Mouse (Mus musculus): ENCODE measurements around the gene Ppp2r5a. TPM values are rescaled to one million over a fixed set of nuclear protein-coding genes. Genes with fewer than 3 reads are reported as not detected.

Ppp2r5a gene
- polyA plus RNA-seq, 1 experiment from 2014 or later, result 42.7 TPM

GRCm38 (mm10) chr1:191407246-191407645 is 4.2 kb upstream of the Ppp2r5a start:
- Histone ChIP-seq H3K4me2 (no peak overlapping the region), H3K9ac (no peak overlapping the region), H3K9me3 (ENCODE audit: low read depth, low read length) (no peaks in the 10 kb centered on the region), H3K27me3 (ENCODE audit: insufficient read depth, low read length) (no peaks in the 10 kb centered on the region), H3K36me3 (ENCODE audit: insufficient read depth) (no peaks in the 10 kb centered on the region), H3K27ac (ENCODE audit: low read depth) (no peak overlapping the region), H3K4me1 (ENCODE audit: insufficient read depth) (no peaks in the 10 kb centered on the region), H3K4me3 (ENCODE audit: low read depth, low read length) (no peak overlapping the region)
- 54% methylated on average over 12 of the region's 12 CpGs for WGBS
- DNase-seq, result no peak
- no peak for ATAC-seq (ENCODE audit: insufficient read depth)
- TF ChIP-seq CTCF (IDR thresholded peaks at IDR 0.05; ENCODE audit: low read depth), result no peak

- no peak overlapping the region for H3K9ac ChIP-seq
- no peak overlapping the region for H3K27ac ChIP-seq (ENCODE audit: low read depth)
- H3K4me2 ChIP-seq, result no peak overlapping the region
- no peak for TF ChIP-seq CTCF (IDR thresholded peaks at IDR 0.05; ENCODE audit: low read depth)
- no peaks in the 10 kb centered on the region for H3K4me1 ChIP-seq (ENCODE audit: insufficient read depth)
- DNase-seq (no peak), ATAC-seq (ENCODE audit: insufficient read depth) (no peak)
- H3K27me3 ChIP-seq (ENCODE audit: insufficient read depth, low read length), result no peaks in the 10 kb centered on the region
- no peaks in the 10 kb centered on the region for H3K36me3 ChIP-seq (ENCODE audit: insufficient read depth)
- H3K4me3 ChIP-seq (ENCODE audit: low read depth, low read length), result no peak overlapping the region
- no peaks in the 10 kb centered on the region for H3K9me3 ChIP-seq (ENCODE audit: low read depth, low read length)
- 89% methylated on average over 8 of the region's 8 CpGs for WGBS
Measured at GRCm38 (mm10) chr1:191406516-191406915, 3.4 kb upstream of the Ppp2r5a start.

- 75% methylated on average over 10 of the region's 10 CpGs for WGBS
Measured at GRCm38 (mm10) chr1:191404721-191405329, 1.8 kb upstream of the Ppp2r5a start.

GRCm38 (mm10) chr1:191404301-191404700 is 1.2 kb upstream of the Ppp2r5a start:
- H3K36me3 ChIP-seq (ENCODE audit: insufficient read depth), result no peaks in the 10 kb centered on the region
- ATAC-seq (ENCODE audit: insufficient read depth), result no peak
- no peak for DNase-seq
- no peak overlapping the region for H3K4me2 ChIP-seq
- H3K4me1 ChIP-seq (ENCODE audit: insufficient read depth), result no peaks in the 10 kb centered on the region
- TF ChIP-seq CTCF (IDR thresholded peaks at IDR 0.05; ENCODE audit: low read depth), result no peak
- no peaks in the 10 kb centered on the region for H3K27me3 ChIP-seq (ENCODE audit: insufficient read depth, low read length)
- 26% methylated on average over 1 of the region's 1 CpGs for WGBS
- H3K27ac ChIP-seq (ENCODE audit: low read depth), result no peak overlapping the region
- H3K4me3 ChIP-seq (ENCODE audit: low read depth, low read length), result no peak overlapping the region
- H3K9me3 ChIP-seq (ENCODE audit: low read depth, low read length), result no peaks in the 10 kb centered on the region
- H3K9ac ChIP-seq, result no peak overlapping the region

More at GRCm38 (mm10) chr1:191404721-191405329, 1.8 kb upstream of the Ppp2r5a start:
- H3K27ac ChIP-seq (ENCODE audit: low read depth), result no peak overlapping the region
- no peaks in the 10 kb centered on the region for H3K4me1 ChIP-seq (ENCODE audit: insufficient read depth)
- no peaks in the 10 kb centered on the region for H3K9me3 ChIP-seq (ENCODE audit: low read depth, low read length)
- no peak for TF ChIP-seq CTCF (IDR thresholded peaks at IDR 0.05; ENCODE audit: low read depth)
- no peak for DNase-seq
- no peaks in the 10 kb centered on the region for H3K27me3 ChIP-seq (ENCODE audit: insufficient read depth, low read length)
- no peak overlapping the region for H3K4me3 ChIP-seq (ENCODE audit: low read depth, low read length)
- H3K36me3 ChIP-seq (ENCODE audit: insufficient read depth), result no peaks in the 10 kb centered on the region
- H3K4me2 ChIP-seq, result no peak overlapping the region
- ATAC-seq (ENCODE audit: insufficient read depth), result no peak
- H3K9ac ChIP-seq, result no peak overlapping the region

- TF ChIP-seq CTCF (IDR thresholded peaks at IDR 0.05; ENCODE audit: low read depth), result no peak
- 22% methylated on average over 7 of the region's 7 CpGs for WGBS
Measured at GRCm38 (mm10) chr1:191402506-191402905, 566 bp downstream of the Ppp2r5a start.

GRCm38 (mm10) chr1:191396897-191397849 is 5.9 kb downstream of the Ppp2r5a start:
- Histone ChIP-seq H3K4me2 (peak overlapping the region; percentile 70), H3K9ac (peak overlapping the region; percentile 87), H3K27ac (ENCODE audit: low read depth) (peak overlapping the region; percentile 96), H3K36me3 (ENCODE audit: insufficient read depth) (no peaks in the 10 kb centered on the region), H3K4me3 (ENCODE audit: low read depth, low read length) (peak overlapping the region; percentile 76), H3K27me3 (ENCODE audit: insufficient read depth, low read length) (no peaks in the 10 kb centered on the region), H3K4me1 (ENCODE audit: insufficient read depth) (peaks cover 6% of the 10 kb centered on the region), H3K9me3 (ENCODE audit: low read depth, low read length) (no peaks in the 10 kb centered on the region)
- ATAC-seq (ENCODE audit: insufficient read depth), result peak; percentile 97
- under 1% methylated on average over 78 of the region's 82 CpGs for WGBS
- TF ChIP-seq CTCF (IDR thresholded peaks at IDR 0.05; ENCODE audit: low read depth), result no peak
- peak; percentile 99 for DNase-seq

More at GRCm38 (mm10) chr1:191402506-191402905, 566 bp downstream of the Ppp2r5a start:
- H3K9me3 ChIP-seq (ENCODE audit: low read depth, low read length), result no peaks in the 10 kb centered on the region
- no peaks in the 10 kb centered on the region for H3K36me3 ChIP-seq (ENCODE audit: insufficient read depth)
- H3K27ac ChIP-seq (ENCODE audit: low read depth), result no peak overlapping the region
- H3K4me1 ChIP-seq (ENCODE audit: insufficient read depth), result no peaks in the 10 kb centered on the region
- H3K4me3 ChIP-seq (ENCODE audit: low read depth, low read length), result no peak overlapping the region
- H3K27me3 ChIP-seq (ENCODE audit: insufficient read depth, low read length), result no peaks in the 10 kb centered on the region
- no peak for ATAC-seq (ENCODE audit: insufficient read depth)
- no peak overlapping the region for H3K4me2 ChIP-seq
- H3K9ac ChIP-seq, result no peak overlapping the region
- DNase-seq, result no peak

GRCm38 (mm10) chr1:191396446-191396845 is 6.6 kb downstream of the Ppp2r5a start:
- WGBS, result under 1% methylated on average over 59 of the region's 74 CpGs
- ATAC-seq (ENCODE audit: insufficient read depth) (peak; percentile 21), DNase-seq (peak; percentile 75)
- no peaks in the 10 kb centered on the region for H3K27me3 ChIP-seq (ENCODE audit: insufficient read depth, low read length)
- no peaks in the 10 kb centered on the region for H3K9me3 ChIP-seq (ENCODE audit: low read depth, low read length)
- peak overlapping the region; percentile 96 for H3K27ac ChIP-seq (ENCODE audit: low read depth)
- H3K4me3 ChIP-seq (ENCODE audit: low read depth, low read length), result peak overlapping the region; percentile 76
- H3K9ac ChIP-seq, result peak overlapping the region; percentile 87
- H3K36me3 ChIP-seq (ENCODE audit: insufficient read depth), result no peaks in the 10 kb centered on the region
- TF ChIP-seq CTCF (IDR thresholded peaks at IDR 0.05; ENCODE audit: low read depth), result no peak
- H3K4me2 ChIP-seq, result peak overlapping the region; percentile 62
- H3K4me1 ChIP-seq (ENCODE audit: insufficient read depth), result peaks cover 6% of the 10 kb centered on the region

Measured in lung, embryonic 14.5 days (tissue).